Mouse (Mus musculus) c-Kit-positive CD71-positive TER-119-negative erythroid progenitor cells, embryonic 14.5 days (primary cell): ENCODE measurements around the gene Pxmp4.

Experiments used
- DNase-seq: peaks from one replicate; pipeline ENCODE4 v3.0.0-alpha.2; 2013; ENCODE audit warnings: low read depth

Pxmp4 gene

DNA sequence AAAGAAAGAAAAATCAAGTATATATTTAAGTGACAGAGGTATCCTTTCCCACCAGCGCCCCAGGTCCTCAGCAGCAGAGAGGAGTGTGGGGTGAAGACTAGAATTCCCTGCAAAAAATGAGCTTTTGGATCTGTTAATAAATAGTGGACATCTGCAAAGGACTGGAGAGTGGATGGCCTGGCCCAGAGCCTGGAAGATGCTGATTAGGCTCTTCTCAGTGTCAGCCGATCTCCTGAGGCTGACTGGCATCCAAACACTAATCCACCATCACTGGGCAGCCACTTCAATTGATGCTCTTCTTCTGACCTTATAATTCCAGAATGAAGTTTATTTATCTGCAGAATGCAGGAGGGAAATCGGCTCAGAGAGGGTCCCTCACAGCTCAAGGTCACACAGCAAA is 30.5 kb downstream of the Pxmp4 start:
- DNase-seq: no peak

DNA sequence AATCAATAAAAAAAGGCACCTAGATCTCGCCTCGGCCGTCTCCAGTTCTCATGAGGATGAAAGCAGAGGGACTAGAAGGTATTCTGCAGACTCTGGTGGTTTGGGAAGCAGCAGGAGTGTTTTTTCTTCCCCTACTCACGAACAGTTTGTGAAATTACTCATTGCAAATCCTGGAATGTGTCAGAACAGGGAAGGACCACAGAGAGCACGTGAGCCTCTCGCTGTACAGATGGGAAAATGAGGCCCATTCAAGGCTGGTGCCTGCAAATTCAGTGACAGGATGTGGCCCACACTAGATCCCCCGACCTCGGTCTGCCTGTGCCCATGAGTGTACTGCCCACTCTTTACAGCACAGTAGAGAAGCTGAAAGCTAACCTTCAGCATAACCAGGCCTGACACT is 31.5 kb downstream of the Pxmp4 start:
- no peak for DNase-seq

DNA sequence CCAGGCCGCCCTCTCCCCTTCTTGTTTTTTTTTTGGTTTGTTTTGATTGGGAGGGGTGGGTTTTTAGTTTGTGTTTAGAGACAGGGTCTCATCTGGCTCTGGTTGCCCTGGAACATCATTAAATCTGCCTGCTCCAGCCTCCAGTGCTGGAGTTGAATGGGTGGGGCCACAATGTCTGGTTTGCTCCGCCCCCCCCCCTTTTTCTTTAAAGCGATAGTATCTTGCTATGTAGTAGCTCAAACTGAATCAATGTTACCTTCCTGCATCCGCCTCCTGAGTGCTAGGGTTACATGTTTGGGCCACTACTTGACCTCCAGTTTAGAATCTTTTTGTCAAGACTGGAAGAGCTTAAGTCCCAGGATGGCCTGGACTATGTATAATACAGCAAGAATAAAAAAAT is 32.2 kb downstream of the Pxmp4 start:
- DNase-seq: no peak

DNA sequence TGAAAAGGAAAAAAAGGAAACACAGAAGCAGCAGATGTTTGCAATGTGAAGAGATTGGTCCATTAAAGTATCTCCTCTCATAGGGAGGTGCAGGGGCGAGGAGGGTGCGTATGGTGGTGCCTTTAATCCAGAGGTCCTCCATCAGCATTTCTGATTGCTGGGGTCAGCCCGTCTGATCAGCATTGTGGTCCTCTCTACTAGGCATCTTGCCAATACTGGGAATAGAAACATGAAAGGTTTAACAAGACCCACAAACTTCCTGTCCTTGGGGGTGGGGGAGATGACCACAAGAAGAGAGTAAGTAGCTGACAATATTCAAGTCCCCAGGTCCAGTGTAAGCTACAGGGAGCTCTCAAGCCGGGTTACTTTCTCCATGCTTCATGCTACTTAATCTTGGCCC is 32.8 kb downstream of the Pxmp4 start:
- DNase-seq: no peak

DNA sequence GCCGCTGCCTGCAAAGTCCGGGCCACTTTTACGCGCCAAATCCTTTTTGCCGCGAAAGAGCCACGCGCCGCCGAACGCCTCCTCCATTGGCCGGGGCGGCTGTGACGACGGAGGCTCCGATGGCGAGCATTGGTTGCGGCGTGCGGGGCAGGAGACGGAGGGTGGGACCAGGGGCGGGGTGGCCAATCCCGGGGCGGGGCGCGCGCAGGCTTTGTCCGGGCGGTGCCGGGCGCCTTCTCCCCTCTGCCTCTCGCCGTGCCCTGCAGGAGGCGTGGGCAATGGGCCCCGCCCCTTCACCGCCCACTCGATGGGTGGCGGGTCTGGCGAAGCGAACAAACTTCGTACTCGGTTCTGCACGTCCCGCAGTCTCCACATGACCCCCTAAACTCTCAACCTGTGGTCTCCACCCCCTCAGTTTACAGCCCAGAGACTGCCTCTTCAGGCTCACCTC is 33.6 kb downstream of the Pxmp4 start, which contains the start of gene E2f1:
TSS of gene E2f1 (minus strand) at position 57 of the 451 bp plus-strand sequence.
- DNase-seq: peak; percentile 90

DNA sequence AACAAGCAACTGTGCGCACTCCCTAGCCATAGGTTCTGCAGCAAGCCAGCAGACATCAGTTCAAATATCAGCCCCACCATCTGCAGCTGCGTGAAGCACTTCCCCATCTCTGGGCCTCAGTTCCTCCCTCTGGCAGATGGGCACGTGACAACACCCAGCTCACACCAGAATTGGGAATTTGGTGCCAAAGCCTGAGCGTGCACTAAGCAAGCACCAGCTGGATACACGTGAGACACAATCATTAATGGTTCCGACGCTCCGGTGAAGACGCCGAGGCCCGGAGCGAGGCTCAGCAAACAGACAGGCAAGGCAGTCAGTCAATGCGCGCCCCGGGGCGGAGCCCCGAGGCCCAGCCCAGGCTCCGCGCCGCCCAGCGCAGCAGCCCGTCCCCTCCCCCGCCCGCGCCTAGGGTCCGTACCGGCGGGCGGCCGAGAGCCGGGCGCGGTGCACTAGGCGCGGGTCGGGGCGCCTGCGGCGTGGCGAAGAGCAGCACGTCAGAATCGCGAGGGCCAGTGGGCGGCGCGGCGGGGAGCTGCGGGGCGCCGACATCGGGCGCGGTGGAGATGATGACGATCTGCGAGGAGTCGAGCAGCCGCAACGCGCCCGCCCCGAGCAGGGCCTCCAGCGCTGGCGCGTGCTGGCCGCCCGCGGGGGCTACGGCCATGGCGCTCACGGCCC is 34.3 kb downstream of the Pxmp4 start:
- DNase-seq: peak; percentile 69

DNA sequence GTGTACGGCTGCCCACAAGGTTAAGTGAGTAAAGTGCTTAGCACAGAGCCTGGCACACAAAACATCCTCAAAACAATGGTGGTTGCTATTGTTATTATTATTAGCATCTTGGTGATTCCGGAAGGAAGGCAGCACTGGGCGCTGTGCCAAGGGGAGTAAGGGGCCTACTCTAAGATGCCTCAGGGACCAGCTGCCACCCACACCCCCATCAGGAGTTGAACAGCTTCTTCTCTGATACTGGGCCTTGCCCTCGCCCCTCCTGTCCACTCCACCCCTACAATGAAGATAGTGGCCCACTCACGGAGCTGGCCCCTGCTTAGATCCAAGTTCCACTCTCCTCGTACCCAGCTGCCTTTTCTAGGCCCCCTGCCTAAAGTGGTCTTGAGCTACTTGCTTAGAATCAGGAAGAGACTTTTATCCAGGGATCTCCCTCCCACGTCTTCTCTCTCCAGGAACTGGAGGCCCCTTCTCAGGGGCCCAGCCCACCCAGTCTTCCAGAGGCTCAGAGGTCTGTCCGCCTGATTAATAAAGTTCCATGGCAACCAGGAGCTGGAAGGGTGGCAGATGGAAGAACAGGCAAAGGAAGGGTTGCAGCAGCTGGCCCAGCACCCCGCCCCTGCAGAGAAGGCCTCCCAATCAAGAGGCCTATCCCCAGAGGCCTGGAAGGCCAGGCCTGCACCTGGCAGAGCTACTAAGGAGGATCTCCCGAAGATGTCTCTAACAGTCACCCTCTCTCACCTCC is 35.0 kb downstream of the Pxmp4 start:
- DNase-seq: no peak

DNA sequence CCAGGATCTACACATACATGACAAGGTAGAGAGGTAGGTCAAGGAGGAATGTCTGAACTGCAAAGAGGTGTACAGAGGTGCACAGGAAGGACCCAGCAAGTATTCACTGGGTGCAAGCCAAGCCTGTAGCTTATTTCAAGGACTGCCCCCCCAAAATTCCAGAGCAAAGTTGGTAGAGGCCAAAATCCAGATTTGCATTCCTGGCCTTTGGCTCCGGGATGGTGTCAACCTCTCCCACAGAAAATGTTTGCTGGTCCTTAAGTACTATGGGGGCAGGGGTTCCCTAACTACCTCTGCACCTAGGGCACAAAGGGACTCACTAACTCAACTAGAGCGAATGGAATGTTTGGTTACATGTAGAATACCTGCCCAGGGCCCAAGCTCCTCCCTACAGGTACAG is 35.7 kb downstream of the Pxmp4 start:
- DNase-seq: no peak

DNA sequence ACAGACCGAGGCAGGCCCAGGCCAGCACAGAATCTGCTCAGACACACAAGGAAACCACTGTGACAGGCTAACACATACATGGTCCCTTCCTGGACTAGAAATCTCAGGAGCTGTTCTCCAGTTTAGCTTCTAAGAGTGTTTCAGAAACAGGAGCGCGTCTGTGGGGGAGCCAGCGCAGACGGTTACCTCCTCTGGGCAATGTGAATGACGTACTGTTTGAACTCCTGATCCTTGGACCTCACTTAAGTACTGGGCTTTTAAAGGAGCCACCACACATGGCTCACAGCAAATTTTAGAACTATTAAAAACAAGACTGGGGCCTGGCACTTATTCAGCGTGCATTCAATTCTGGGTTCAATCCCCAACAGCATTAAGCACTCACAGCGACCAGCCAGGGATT is 36.9 kb downstream of the Pxmp4 start:
- no peak for DNase-seq

DNA sequence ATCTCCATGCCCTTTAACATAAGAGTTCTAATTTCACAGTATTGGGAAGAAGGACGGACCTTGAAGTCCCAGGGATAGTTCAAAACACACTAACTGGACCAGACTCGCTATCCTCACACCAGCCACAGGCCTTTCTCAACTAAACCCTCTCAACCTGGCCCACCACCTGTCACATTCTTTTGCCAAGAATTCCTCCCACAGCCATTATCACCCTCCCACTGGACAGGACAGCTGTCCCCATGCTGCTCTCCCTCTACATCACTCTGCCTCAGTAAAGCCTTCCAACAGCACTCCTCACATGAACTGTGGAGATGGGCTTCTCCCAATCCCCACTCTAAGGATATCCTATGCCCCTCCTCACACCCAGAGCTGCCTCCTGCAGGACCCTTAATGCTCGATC is 37.9 kb downstream of the Pxmp4 start:
- no peak for DNase-seq

DNA sequence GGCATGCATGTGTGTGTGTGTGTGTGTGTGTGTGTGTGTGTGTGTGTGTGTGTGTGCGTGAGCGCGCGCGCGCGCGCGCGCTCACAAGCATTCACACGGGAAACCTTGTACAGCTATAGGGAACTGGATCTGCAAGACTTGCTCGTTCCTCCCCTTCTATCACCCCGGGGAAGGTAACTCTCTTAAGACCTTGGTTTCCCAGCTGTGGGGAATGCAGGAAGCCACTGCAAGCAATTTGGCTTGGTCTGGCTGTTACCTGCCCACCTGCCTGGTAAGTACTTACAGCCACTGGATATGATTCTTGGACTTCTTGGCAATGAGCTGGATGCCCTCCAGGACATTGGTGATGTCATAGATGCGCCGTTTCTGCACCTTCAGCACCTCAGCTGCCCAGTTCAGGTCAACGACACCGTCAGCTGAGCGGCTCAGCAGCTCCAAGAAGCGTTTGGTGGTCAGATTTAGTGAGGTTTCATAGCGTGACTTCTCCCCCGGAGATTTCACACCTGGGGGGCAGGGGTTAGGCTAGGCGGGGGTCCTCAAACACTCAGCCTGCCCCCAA is 39.8 kb downstream of the Pxmp4 start:
- no peak for DNase-seq

DNA sequence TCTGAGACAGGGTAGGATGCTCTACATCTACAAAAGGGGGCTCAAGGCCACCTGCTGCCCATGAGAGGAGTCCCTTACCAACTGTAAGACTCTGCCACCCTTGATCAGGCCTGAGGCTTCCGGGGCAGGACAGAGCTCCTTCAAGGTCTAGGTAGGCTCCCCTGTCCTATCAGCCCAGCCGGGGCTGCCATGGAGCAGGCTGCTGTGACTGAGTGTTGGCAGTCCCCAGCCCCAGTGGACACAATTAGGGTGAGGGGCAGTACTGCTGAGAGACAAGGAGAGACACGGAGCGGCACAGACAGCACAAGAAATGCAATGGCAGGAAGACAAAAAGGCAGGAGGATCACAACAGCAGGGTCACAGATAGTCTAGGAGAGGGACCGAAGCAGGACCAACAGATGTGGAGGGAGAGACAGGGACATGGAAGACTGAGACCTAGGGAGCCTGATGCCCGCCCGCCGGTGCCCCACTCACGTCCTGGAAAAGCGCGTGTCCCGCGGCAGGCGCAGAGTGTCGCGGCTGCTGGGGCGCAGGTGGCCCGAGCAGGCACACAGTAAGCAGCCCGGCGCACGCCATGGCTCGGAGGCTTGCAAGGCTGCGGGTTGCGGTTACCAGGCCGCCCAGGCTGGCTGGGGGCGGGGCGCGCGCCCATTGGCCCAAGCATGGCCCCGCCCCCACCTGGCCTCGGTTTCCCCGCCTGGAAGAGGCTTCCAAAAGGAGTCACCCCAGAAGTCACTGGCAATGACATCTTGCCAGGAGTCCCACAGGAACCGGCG is 45.1 kb downstream of the Pxmp4 start, which contains the start of gene Necab3:
TSS of gene Necab3 (minus strand) at position 627 of the 776 bp plus-strand sequence.
- DNase-seq: no peak

DNA sequence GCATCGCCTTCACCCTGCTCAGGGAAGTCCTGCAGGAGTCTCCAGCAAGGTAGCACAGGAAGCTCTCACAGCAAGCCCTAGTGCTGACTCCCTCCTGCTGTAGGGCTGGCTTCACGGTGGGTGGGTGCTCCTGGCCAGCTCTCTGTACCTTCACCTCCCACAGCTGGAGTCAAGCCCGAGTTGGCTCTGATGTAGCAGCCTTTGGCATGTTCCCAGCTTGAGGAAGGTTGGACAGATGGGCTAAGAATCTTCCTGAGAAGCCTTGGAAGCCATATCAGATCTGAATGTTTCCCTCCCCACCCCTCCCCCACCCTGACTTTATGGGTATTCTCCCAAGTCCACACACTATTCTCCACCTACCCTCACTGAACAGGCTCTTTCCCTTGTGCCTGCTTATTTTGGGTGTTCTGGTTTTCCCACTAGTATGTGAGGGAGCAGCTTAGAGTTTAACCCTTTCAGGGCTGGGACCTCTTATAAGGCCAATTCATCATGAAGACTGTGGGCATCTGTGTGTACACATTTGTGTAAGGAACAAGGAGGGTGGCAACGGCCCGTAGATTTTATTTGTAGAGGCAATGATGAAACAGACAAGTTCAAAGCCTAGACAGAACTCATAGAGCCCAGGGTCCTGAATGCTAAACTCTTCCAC is 46.2 kb downstream of the Pxmp4 start:
- no peak for DNase-seq

DNA sequence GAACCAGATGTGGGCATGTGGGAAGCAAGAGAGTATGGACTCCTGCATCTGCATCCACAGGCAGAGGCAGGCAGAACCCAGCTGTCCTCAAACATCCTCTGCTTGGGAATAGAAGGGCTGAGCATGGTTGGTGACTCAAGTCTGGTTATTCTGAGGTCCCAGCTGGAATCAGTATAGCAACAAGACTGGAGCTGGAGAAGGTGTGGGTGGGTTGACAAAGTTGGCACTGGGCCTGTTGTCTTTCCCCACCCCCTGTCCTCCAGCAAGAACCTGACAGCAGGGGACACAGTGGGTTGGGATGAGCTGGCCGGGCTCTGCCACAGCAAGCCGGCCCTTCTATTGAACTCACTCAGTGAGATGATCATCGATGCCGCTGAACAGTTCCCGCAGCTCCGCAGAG is 48.3 kb downstream of the Pxmp4 start:
- no peak for DNase-seq

DNA sequence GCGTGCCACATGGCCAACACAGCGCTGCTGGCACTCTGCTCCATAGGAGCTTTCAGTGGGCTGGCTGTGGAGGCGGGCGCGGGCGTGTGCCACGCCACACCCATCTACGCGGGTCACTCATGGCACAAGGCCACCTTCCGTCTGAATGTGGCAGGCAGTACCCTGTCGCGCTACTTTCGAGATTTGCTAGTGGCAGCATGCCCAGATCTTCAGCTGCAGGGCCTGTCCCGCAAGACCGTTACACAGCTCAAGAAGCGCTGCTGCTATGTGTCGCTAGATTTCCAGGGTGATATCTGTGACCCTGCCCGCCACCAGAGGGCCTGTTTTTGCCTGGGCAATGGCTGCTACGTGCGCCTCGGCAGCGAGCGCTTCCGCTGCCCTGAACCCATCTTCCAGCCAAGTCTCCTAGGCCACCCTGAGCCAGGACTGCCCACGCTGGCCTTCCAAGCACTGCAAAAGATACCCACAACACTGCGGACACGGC is 51.0 kb downstream of the Pxmp4 start:
- DNase-seq: no peak

DNA sequence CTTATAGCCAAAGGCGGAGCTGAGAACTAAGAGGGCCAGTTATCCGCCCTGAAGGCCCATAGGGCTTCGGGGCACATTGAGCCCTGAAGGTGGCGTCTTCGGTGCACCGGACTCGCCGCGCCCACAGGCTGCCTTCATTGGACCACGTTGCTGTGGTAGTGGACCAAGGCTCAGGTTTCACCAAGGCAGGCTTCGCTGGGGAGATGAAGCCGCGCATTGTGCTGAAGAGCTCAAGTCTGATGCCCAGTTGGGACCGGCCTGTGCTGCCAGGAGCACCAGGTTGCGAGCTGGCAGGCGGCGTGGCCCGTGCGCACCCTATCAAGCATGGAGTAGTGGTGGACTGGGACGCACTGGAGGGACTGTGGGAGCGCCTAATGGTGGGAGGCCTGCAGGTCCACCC is 51.6 kb downstream of the Pxmp4 start:
- DNase-seq: no peak

DNA sequence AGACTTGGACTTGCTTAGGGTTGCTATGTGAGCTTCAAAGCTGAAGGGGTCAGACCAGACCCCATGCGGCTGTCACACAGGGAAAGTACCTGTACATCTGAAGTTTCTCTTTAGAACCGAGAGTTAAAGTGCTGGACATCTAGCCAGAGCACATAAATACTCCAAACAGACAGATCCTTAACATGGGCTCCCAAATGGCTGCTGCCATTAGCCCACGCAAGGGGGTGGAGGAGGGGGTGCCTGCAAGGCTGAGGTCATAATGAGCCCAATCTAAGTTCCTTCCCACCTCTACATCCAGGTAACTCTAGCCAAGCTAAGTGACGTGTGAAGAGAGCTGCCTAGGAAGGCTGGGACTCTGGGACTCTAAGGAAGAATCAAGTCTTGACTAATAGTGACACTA is 52.0 kb downstream of the Pxmp4 start, which contains the start of gene Actl10:
TSS of gene Actl10 (plus strand) at position 301 of the 400 bp plus-strand sequence.
- no peak for DNase-seq

DNA sequence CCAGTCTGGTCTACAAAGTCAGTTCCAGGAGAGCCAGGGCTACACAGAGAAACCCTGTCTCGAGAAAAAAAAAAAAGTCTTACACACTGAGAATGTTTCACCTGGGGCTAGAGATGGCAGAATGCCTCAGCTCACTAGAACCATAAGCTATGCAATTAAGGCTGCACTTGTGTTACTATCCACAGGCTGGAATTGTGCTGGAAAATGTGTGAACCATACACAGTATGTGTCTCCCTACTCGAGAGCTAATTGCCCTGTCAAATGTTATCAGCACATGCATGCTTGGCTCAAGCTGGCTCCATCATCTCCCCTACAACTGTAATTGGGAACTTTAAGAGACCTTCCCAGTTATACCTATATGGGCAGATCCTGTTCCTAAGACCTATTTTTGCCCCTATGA is 52.6 kb downstream of the Pxmp4 start:
- DNase-seq: no peak

DNA sequence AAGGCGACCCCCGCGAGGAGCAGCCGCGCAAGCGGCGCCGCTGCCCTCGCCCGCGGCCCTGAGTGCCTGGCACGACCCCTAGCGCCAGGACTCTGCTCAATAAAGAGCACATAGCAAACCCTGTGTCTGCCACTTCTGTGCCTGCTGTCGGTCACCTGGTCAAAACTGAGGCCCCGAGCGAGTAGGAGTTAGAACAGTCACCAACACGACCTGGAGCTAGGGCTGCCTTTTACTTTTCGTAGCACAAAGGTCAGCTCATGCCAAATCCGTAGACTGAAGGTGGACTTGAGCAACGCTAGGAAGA is 53.7 kb downstream of the Pxmp4 start:
- no peak for DNase-seq

DNA sequence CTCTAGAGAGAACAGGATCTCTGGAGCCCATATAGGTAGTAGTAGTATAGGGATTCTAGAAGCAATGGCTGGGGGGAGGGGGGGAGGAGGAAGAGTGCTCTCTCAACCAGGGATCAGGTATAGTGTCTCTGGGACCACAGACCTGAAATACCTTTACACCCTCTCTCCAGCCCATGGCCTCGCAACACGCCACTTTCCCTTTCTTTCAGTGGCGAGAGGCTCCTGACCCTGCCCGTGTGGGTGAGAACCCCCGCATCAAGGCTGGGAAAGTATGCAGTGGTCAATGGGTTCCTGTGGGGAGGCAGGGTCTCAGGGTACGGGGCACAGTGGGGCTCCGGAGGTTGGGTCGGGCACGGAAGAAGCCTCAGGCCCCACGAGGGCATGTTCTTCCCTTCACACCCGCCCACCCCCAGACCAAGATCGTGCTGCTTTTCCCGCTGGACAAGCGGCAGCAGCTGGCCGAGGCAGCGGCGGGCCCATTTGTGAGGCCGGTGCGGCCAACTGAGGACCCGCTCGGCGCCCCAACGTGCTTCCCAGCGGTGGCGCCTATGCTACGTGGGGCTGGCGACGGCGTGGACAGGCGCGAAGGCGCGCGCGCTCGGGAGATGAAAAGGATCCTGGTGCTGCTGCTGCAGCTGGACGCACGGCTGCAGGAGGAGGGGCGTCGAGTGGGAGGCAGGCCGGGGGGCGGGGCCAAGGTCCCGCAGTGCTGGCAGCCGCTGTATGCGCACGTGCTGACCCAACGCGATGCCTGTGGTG is 54.2 kb downstream of the Pxmp4 start:
- DNase-seq: no peak

DNA sequence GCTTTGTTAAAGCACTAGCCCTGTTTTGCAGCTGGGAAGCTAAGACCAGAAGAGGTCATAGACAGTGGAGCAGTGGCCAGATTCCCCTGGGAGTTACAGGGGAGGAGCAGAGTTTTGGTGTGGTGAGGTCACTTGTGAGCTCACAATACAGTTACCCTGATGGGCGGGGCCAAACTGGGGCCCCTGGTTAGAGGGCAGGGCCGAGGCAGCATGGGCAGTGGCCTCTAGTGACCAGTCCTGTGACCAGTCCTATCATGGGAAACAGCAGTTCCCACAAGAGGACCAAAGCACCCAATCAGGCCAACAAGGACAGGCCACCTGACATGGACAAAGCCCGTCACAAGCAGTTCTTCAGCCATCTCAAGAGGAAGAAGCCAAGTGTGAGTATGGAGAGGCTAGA is 54.8 kb downstream of the Pxmp4 start:
- no peak for DNase-seq
